Mouse (Mus musculus) right cerebral cortex, postnatal 10 days (tissue): ENCODE results near the gene Bex1.
A peak's percentile ranks its signal among the peaks of the same experiment; 100 is the strongest.

ENCODE experiments used
- DNase-seq, 2 experiments: peaks; one replicate each; pipeline ENCODE4 v3.0.0; 2021; ENCODE audit warnings: low spot score in 2 of 2

Gene Bex1

DNA sequence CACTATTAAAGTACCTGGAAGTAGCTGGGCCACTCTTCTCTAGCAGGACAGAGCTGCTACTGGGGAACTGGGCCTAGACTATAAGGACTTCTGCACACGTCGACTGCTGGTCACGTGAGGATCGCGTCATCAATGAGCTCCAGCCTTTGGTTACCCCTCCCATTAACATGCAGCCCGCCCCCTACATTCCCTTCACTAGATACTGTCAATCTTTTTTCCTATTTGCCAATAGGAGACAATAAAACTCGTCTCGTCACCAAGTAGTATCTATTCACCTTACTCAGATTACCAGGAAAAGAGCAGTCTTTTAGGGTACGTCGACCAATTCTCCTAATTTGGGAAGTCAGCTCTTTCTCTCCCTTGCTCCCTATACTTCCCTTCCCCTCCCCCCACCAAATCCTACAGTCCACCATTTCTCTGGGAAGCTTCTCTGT, 43.2 kb downstream of the Bex1 start, which contains the start of gene Tceal8:
Gene Tceal8, minus strand, starts transcription at position 225 of the 434 bp plus-strand sequence.
- DNase-seq, result peak; percentile 86 to 94

DNA sequence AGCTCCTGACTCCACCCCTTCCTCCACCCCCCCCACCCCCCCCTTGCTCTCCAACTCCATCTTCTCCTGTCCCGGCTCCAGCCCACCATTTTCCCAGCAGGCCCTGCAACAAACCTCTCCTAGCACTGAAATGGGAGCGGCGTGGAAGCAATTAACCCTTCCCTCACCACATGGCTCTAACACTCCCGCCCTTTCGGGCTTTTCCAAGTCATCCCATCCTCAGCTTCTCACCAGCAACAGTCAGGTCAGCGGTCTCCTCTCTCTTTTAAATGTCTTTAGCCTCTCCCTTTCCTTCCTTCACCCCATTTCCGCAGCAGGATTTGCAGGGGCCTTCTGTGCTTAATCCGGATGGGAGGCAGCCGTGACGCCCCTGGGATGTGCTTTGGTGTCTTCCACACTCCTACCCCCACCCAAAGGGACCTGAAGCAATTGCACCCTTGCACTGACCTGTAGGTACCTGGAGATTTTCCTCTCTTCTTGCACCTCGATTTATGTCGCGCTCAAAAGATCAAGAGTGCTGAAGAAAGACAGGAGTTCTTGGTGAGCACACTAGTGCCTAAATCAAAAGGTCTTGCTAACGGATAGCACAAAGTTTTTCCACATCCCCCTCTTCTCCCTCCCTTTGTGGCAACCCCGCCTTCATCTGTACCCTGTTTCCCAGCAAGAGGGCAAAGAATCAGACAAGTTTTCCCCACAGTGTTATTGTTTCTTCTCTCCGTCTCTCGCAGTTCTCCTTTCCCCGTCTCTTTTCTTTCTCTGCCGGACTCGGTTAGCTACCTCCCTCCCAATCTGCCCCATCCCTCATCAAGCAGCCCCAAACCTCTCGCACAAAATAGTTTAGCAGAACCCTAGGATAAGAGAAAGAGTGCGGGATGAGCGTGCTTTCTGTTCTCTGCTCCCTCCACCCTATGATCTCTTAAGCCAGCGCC, 43.9 kb downstream of the Bex1 start:
- peak; percentile 77 to 80 for DNase-seq

- DNase-seq, result no peak
These were observed 44.7 kb downstream of the Bex1 start for GRCm38 (mm10) chrX:136170625-136171024.
